Mouse (Mus musculus): ENCODE measurements around the gene Sfrp5. TPM values are rescaled to one million over a fixed set of nuclear protein-coding genes. Genes with fewer than 3 reads are reported as not detected.

The Sfrp5 gene
- polyA plus RNA-seq, 1 experiment from 2014 or later = 8.3 TPM

- H3K27me3 ChIP-seq (replicated peaks; ENCODE audit: control insufficient read depth, insufficient read depth, low read length) = peaks cover 31% of the 10 kb centered on the region
- no peak for ATAC-seq
- peaks cover 9% of the 10 kb centered on the region for H3K4me1 ChIP-seq (ENCODE audit: control insufficient read depth, insufficient read depth, low read length)
These were observed 2.3 kb upstream of the Sfrp5 start for GRCm38 (mm10) chr19:42204306-42204705.

GRCm38 (mm10) chr19:42202467-42202866 lies 415 bp upstream of the Sfrp5 start:
- Histone ChIP-seq H3K27me3 (replicated peaks; ENCODE audit: control insufficient read depth, insufficient read depth, low read length) (peaks cover 34% of the 10 kb centered on the region), H3K4me2 (ENCODE audit: low read depth, low read length) (peak overlapping the region; percentile 48; the same call in 1 of the 2 replicates), H3K9me3 (ENCODE audit: control insufficient read depth, low read length) (no peaks in the 10 kb centered on the region), H3K27ac (ENCODE audit: low read length) (no peak overlapping the region), H3K4me3 (ENCODE audit: low read length) (peak overlapping the region; percentile 31), H3K9ac (ENCODE audit: low read depth, low read length) (no peak overlapping the region), H3K4me1 (ENCODE audit: control insufficient read depth, insufficient read depth, low read length) (peaks cover 13% of the 10 kb centered on the region), H3K36me3 (ENCODE audit: control insufficient read depth, insufficient read depth, low read length) (no peaks in the 10 kb centered on the region)
- 42% methylated on average over 8 of the region's 8 CpGs for WGBS
- ATAC-seq = no peak

More at GRCm38 (mm10) chr19:42204306-42204705, 2.3 kb upstream of the Sfrp5 start:
- Histone ChIP-seq H3K4me3 (ENCODE audit: low read length) (no peak overlapping the region), H3K4me2 (ENCODE audit: low read depth, low read length) (no peak overlapping the region), H3K9ac (ENCODE audit: low read depth, low read length) (no peak overlapping the region), H3K36me3 (ENCODE audit: control insufficient read depth, insufficient read depth, low read length) (no peaks in the 10 kb centered on the region), H3K27ac (ENCODE audit: low read length) (no peak overlapping the region), H3K9me3 (ENCODE audit: control insufficient read depth, low read length) (no peaks in the 10 kb centered on the region)
- WGBS = 82% methylated on average over 4 of the region's 4 CpGs

GRCm38 (mm10) chr19:42198026-42198425 lies 4.0 kb downstream of the Sfrp5 start:
- no peak overlapping the region for H3K4me2 ChIP-seq (ENCODE audit: low read depth, low read length)
- ATAC-seq = no peak
- 47% methylated on average over 11 of the region's 11 CpGs for WGBS
- peaks cover 32% of the 10 kb centered on the region for H3K27me3 ChIP-seq (replicated peaks; ENCODE audit: control insufficient read depth, insufficient read depth, low read length)
- H3K4me1 ChIP-seq (ENCODE audit: control insufficient read depth, insufficient read depth, low read length) = peaks cover 13% of the 10 kb centered on the region
- no peaks in the 10 kb centered on the region for H3K36me3 ChIP-seq (ENCODE audit: control insufficient read depth, insufficient read depth, low read length)
- H3K9me3 ChIP-seq (ENCODE audit: control insufficient read depth, low read length) = no peaks in the 10 kb centered on the region
- no peak overlapping the region for H3K9ac ChIP-seq (ENCODE audit: low read depth, low read length)
- no peak overlapping the region for H3K27ac ChIP-seq (ENCODE audit: low read length)
- no peak overlapping the region for H3K4me3 ChIP-seq (ENCODE audit: low read length)

GRCm38 (mm10) chr19:42197066-42197465 lies 5.0 kb downstream of the Sfrp5 start:
- H3K9ac ChIP-seq (ENCODE audit: low read depth, low read length) = no peak overlapping the region
- H3K27ac ChIP-seq (ENCODE audit: low read length) = no peak overlapping the region
- peaks cover 10% of the 10 kb centered on the region for H3K4me1 ChIP-seq (ENCODE audit: control insufficient read depth, insufficient read depth, low read length)
- H3K27me3 ChIP-seq (replicated peaks; ENCODE audit: control insufficient read depth, insufficient read depth, low read length) = peaks cover 23% of the 10 kb centered on the region
- H3K36me3 ChIP-seq (ENCODE audit: control insufficient read depth, insufficient read depth, low read length) = no peaks in the 10 kb centered on the region
- H3K4me2 ChIP-seq (ENCODE audit: low read depth, low read length) = no peak overlapping the region
- no peak for ATAC-seq
- WGBS = 62% methylated on average over 4 of the region's 4 CpGs
- H3K9me3 ChIP-seq (ENCODE audit: control insufficient read depth, low read length) = no peaks in the 10 kb centered on the region
- no peak overlapping the region for H3K4me3 ChIP-seq (ENCODE audit: low read length)

- no peak overlapping the region for H3K4me2 ChIP-seq (ENCODE audit: low read depth, low read length)
- peaks cover 3% of the 10 kb centered on the region for H3K36me3 ChIP-seq (ENCODE audit: control insufficient read depth, insufficient read depth, low read length)
- no peak overlapping the region for H3K9ac ChIP-seq (ENCODE audit: low read depth, low read length)
- H3K27ac ChIP-seq (ENCODE audit: low read length) = no peak overlapping the region
- no peak overlapping the region for H3K4me3 ChIP-seq (ENCODE audit: low read length)
- WGBS = 63% methylated on average over 4 of the region's 4 CpGs
- peaks cover 16% of the 10 kb centered on the region for H3K27me3 ChIP-seq (replicated peaks; ENCODE audit: control insufficient read depth, insufficient read depth, low read length)
- no peak for ATAC-seq
- peaks cover 5% of the 10 kb centered on the region; the same call in 1 of the 2 replicates for H3K4me1 ChIP-seq (ENCODE audit: control insufficient read depth, insufficient read depth, low read length)
- H3K9me3 ChIP-seq (ENCODE audit: control insufficient read depth, low read length) = no peaks in the 10 kb centered on the region
These were observed 5.7 kb downstream of the Sfrp5 start for GRCm38 (mm10) chr19:42196378-42196777.

GRCm38 (mm10) chr19:42193311-42193710 lies 8.7 kb downstream of the Sfrp5 start:
- peaks cover 6% of the 10 kb centered on the region for H3K36me3 ChIP-seq (ENCODE audit: control insufficient read depth, insufficient read depth, low read length)
- no peaks in the 10 kb centered on the region for H3K27me3 ChIP-seq (replicated peaks; ENCODE audit: control insufficient read depth, insufficient read depth, low read length)
- 61% methylated on average over 2 of the region's 2 CpGs for WGBS
- peaks cover 1% of the 10 kb centered on the region; the same call in 1 of the 2 replicates for H3K4me1 ChIP-seq (ENCODE audit: control insufficient read depth, insufficient read depth, low read length)
- H3K27ac ChIP-seq (ENCODE audit: low read length) = no peak overlapping the region
- no peak overlapping the region for H3K4me2 ChIP-seq (ENCODE audit: low read depth, low read length)
- no peak overlapping the region for H3K9ac ChIP-seq (ENCODE audit: low read depth, low read length)
- no peak for ATAC-seq
- no peaks in the 10 kb centered on the region for H3K9me3 ChIP-seq (ENCODE audit: control insufficient read depth, low read length)
- no peak overlapping the region for H3K4me3 ChIP-seq (ENCODE audit: low read length)

GRCm38 (mm10) chr19:42190494-42190893 lies 11.6 kb downstream of the Sfrp5 start:
- WGBS = 27% methylated on average over 5 of the region's 5 CpGs
- H3K4me3 ChIP-seq (ENCODE audit: low read length) = no peak overlapping the region
- no peaks in the 10 kb centered on the region for H3K4me1 ChIP-seq (ENCODE audit: control insufficient read depth, insufficient read depth, low read length)
- no peak overlapping the region for H3K4me2 ChIP-seq (ENCODE audit: low read depth, low read length)
- ATAC-seq = peak; percentile 56; the same call in 1 of the 2 replicates
- H3K9me3 ChIP-seq (ENCODE audit: control insufficient read depth, low read length) = no peaks in the 10 kb centered on the region
- no peak overlapping the region for H3K9ac ChIP-seq (ENCODE audit: low read depth, low read length)
- no peak overlapping the region for H3K27ac ChIP-seq (ENCODE audit: low read length)
- no peaks in the 10 kb centered on the region for H3K27me3 ChIP-seq (replicated peaks; ENCODE audit: control insufficient read depth, insufficient read depth, low read length)
- peaks cover 6% of the 10 kb centered on the region for H3K36me3 ChIP-seq (ENCODE audit: control insufficient read depth, insufficient read depth, low read length)

GRCm38 (mm10) chr19:42189735-42190134 lies 12.3 kb downstream of the Sfrp5 start:
- ATAC-seq = no peak
- Histone ChIP-seq H3K4me2 (ENCODE audit: low read depth, low read length) (no peak overlapping the region), H3K27ac (ENCODE audit: low read length) (no peak overlapping the region), H3K9me3 (ENCODE audit: control insufficient read depth, low read length) (no peaks in the 10 kb centered on the region), H3K27me3 (replicated peaks; ENCODE audit: control insufficient read depth, insufficient read depth, low read length) (no peaks in the 10 kb centered on the region), H3K9ac (ENCODE audit: low read depth, low read length) (no peak overlapping the region), H3K36me3 (ENCODE audit: control insufficient read depth, insufficient read depth, low read length) (peaks cover 6% of the 10 kb centered on the region), H3K4me1 (ENCODE audit: control insufficient read depth, insufficient read depth, low read length) (no peaks in the 10 kb centered on the region), H3K4me3 (ENCODE audit: low read length) (no peak overlapping the region)
- WGBS = 68% methylated on average over 4 of the region's 4 CpGs

GRCm38 (mm10) chr19:42182673-42183072 lies 19.4 kb downstream of the Sfrp5 start:
- Histone ChIP-seq H3K27ac (ENCODE audit: low read length) (no peak overlapping the region), H3K9ac (ENCODE audit: low read depth, low read length) (no peak overlapping the region), H3K9me3 (ENCODE audit: control insufficient read depth, low read length) (no peaks in the 10 kb centered on the region), H3K4me3 (ENCODE audit: low read length) (no peak overlapping the region), H3K27me3 (replicated peaks; ENCODE audit: control insufficient read depth, insufficient read depth, low read length) (no peaks in the 10 kb centered on the region), H3K36me3 (ENCODE audit: control insufficient read depth, insufficient read depth, low read length) (peaks cover 5% of the 10 kb centered on the region), H3K4me1 (ENCODE audit: control insufficient read depth, insufficient read depth, low read length) (no peaks in the 10 kb centered on the region), H3K4me2 (ENCODE audit: low read depth, low read length) (no peak overlapping the region)
- no peak for ATAC-seq
- WGBS = 58% methylated on average over 6 of the region's 6 CpGs

- H3K27me3 ChIP-seq (replicated peaks; ENCODE audit: control insufficient read depth, insufficient read depth, low read length) = no peaks in the 10 kb centered on the region
- H3K4me1 ChIP-seq (ENCODE audit: control insufficient read depth, insufficient read depth, low read length) = no peaks in the 10 kb centered on the region
- no peak overlapping the region for H3K4me2 ChIP-seq (ENCODE audit: low read depth, low read length)
- H3K36me3 ChIP-seq (ENCODE audit: control insufficient read depth, insufficient read depth, low read length) = peaks cover 5% of the 10 kb centered on the region
- no peak for ATAC-seq
- H3K9me3 ChIP-seq (ENCODE audit: control insufficient read depth, low read length) = no peaks in the 10 kb centered on the region
- no peak overlapping the region for H3K27ac ChIP-seq (ENCODE audit: low read length)
- WGBS = 91% methylated on average over 14 of the region's 14 CpGs
- no peak overlapping the region for H3K9ac ChIP-seq (ENCODE audit: low read depth, low read length)
- no peak overlapping the region for H3K4me3 ChIP-seq (ENCODE audit: low read length)
These were observed 22.7 kb downstream of the Sfrp5 start for GRCm38 (mm10) chr19:42179356-42179755.
